Mouse (Mus musculus) cerebellum, adult 2 months (tissue): ENCODE data around the gene Zbtb25. TPM values are rescaled to one million over a fixed set of nuclear protein-coding genes. Genes with fewer than 3 reads are reported as not detected.

ENCODE experiments used
- DNase-seq, 2 experiments: peaks; one replicate each; pipeline ENCODE4 v3.0.0; 2021
- H3K27ac ChIP-seq: fragments of 200-500 bp; 2 replicates; pipeline ENCODE4 v1.5.1; 2012; ENCODE audit warnings: low read length, control low read depth, inconsistent platforms; ENCODE audit not compliant: insufficient read depth
- H3K27me3 ChIP-seq: fragments of 200-500 bp; 2 replicates; pipeline ENCODE4 v1.6.1; 2012; ENCODE audit warnings: inconsistent platforms, mild to moderate bottlenecking, low read length, moderate library complexity; ENCODE audit not compliant: control insufficient read depth, insufficient read depth
- H3K4me1 ChIP-seq: fragments of 200-500 bp; 2 replicates; pipeline ENCODE4 v1.6.1; 2011; ENCODE audit warnings: low read length; ENCODE audit not compliant: control insufficient read depth, insufficient read depth
- H3K4me3 ChIP-seq: fragments of 200-500 bp; replicated peaks from 2 replicates; pipeline ENCODE3; 2011; ENCODE audit warnings: mild to moderate bottlenecking, low read depth, low read length, control low read depth; ENCODE audit not compliant: insufficient read depth
- CTCF ChIP-seq: fragments of 200-500 bp; IDR thresholded peaks from 2 replicates; pipeline ENCODE4 v1.5.1; 2011; ENCODE audit warnings: low read depth, mild to moderate bottlenecking, control low read depth, low read length, moderate library complexity, borderline replicate concordance; ENCODE audit not compliant: insufficient read depth
- POLR2A ChIP-seq: fragments of 200-500 bp; IDR thresholded peaks from 2 replicates; pipeline ENCODE4 v1.6.1; 2011; ENCODE audit warnings: low read length, control low read depth, borderline replicate concordance; ENCODE audit not compliant: insufficient read depth
- WGBS: fragments of 180-500 bp; shearing (Covaris S2); methylation state at CpG from one replicate; pipeline ENCODE4 v1.1.7; 2018; 5-methylcytosine and 5-hydroxymethylcytosine counted together
- polyA plus RNA-seq: library from polyadenylated mRNA; depleted of rRNA; stranded (reverse); fragments of >200 nt; gene quantifications from 2 replicates; pipeline ENCODE4 v1.2.3, GENCODE M21; 2012

Gene Zbtb25
- polyA plus RNA-seq, 1 experiment, result 16.7 TPM

DNA sequence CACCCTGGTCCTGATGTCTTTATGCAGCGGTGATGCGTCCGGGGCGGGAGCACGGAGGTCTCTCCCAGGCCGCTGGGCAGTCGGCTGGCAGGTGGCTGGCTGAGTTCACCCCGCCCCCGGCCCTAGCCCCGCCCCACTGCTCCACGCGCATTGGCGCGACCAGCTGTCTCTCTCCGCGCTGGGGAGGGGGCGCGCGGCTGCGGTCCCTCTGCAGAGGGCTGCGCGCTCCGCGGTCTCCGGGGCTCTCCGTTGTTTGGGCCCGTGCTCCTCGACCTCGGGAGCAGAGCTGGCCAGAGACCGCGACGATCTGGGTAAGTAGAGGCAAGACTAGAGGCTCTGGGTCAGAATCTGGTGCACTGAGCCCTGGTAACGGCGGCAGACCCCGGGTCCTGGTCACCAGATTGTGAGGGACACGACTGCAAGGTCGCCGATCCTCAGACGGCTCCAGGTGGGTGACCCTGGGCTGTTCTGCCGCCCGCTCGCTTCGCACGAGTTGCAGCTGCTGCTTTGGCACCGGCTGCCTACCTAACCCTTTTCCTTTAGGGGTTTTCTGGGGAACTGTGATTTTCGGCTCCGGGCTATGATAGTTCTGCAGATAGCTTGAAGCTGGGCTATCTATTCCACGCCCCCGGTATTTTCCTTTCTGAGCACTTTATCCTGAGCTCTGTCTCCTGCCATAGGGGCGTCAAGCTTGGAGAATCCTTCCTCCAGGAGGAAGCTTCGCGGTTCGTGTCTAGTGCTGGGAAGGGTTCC is 44.5 kb downstream of the Zbtb25 start, which contains the start of gene Akap5:
TSS of gene Akap5 (plus strand) at position 213 of the 753 bp plus-strand sequence.
- peak; percentile 50 to 57 for DNase-seq
- Histone ChIP-seq H3K4me3 (peak within 1 kb of the TSS; percentile 75), H3K27me3 (no peaks in the 10 kb centered on the region), H3K27ac (no peak within 1 kb of the TSS), H3K4me1 (no peaks in the 10 kb centered on the region)
- no peak for TF ChIP-seq CTCF
- TF ChIP-seq POLR2A, result no peak
- 1% methylated on average over 53 of the region's 53 CpGs for WGBS

DNA sequence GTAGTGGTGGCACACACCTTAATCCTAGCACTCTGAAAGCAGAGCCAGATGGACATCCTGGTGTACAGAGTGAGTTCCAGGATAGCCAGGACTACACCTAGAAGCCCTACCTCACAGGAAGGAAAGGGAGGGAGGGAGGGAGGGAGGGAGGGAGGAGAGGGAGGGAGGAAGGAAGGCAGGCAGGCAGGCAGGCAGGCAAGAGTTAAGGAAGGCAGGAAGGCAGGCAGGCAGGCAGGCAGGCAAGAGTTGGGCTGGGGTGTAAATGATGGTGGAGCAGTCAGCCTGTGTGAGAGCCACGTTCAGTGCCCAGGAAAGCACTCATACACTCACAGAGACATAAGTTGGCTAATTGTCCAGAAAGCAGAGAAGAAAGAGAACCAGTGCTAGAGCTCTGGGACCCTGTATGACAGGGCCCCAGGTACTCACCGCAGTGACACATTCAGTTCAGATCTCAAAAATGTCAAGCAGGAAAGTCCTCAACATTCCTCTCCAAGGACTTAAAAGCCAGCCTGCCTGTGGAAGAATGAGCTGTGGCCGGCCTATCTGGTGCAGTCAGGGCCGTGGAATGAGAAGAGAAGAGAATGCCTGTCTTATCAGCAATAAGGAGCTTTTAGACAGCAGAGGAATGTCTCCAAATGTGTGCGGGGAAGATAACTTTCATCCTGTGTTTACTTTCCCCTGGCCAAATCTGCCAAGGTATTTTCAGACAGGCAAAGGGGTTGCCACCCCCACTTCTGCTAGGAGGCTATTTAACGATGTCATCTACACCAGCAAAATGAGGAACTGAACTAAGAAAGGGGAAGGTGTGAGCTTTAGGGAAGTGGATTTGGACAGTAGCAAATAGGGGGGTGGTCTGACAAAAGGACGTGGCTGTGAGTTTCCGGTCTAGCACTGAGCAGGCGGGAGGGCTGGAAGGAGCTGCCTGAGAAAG is 50.9 kb downstream of the Zbtb25 start:
- no peaks in the 10 kb centered on the region for H3K4me1 ChIP-seq
- 85% methylated on average over 9 of the region's 9 CpGs for WGBS
- no peaks in the 10 kb centered on the region for H3K27me3 ChIP-seq
- no peak for DNase-seq
- no peak overlapping the region for H3K4me3 ChIP-seq
- H3K27ac ChIP-seq, result no peak overlapping the region
- TF ChIP-seq POLR2A (no peak), CTCF (no peak)

DNA sequence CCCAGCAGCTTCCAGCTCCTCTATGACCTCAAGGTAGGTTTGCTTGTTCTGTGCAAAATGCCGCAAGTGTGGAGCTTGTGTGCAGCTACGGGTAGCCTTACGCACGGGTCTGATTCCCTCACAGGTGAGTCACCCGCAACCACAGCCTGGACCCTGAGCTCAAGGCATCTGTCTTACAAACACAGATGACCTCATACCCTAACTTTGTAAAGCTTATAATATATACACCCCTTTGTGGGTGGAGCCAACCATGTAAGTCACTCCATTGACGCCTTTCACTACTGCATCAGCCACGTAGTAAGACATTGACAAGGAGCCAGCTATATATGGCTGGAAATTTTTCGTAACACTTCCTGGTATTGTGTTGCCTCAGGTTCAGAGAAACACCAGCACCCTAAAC is 57.5 kb downstream of the Zbtb25 start:
- Histone ChIP-seq H3K4me3 (no peak overlapping the region), H3K27ac (no peak overlapping the region), H3K27me3 (no peaks in the 10 kb centered on the region), H3K4me1 (no peaks in the 10 kb centered on the region)
- no peak for DNase-seq
- TF ChIP-seq CTCF (no peak), POLR2A (no peak)
- 95% methylated on average over 8 of the region's 8 CpGs for WGBS

DNA sequence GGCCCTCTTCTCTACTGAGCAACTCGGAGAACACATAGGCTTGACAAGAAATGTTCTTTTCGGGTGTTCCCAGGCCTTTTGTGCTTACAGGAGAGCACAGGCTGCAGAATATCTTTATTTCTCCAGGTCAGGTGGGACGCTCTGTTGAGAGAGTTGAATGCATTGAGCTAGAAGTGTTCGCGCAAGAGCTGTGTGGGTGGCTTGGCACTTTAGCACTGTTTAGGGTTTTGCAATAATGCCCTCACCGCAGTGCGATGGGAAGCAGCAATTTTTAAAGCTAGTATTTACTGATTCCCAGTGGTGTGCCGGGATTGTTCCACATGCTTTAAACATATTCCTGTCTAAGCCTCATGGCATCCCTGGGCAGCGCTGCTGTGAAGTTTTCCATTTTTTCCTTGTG is 58.2 kb downstream of the Zbtb25 start:
- no peak for TF ChIP-seq CTCF
- H3K4me3 ChIP-seq, result no peak overlapping the region
- no peak overlapping the region for H3K27ac ChIP-seq
- H3K4me1 ChIP-seq, result no peaks in the 10 kb centered on the region; the same call in 1 of the 2 replicates
- 95% methylated on average over 9 of the region's 9 CpGs for WGBS
- no peaks in the 10 kb centered on the region for H3K27me3 ChIP-seq
- no peak for DNase-seq

DNA sequence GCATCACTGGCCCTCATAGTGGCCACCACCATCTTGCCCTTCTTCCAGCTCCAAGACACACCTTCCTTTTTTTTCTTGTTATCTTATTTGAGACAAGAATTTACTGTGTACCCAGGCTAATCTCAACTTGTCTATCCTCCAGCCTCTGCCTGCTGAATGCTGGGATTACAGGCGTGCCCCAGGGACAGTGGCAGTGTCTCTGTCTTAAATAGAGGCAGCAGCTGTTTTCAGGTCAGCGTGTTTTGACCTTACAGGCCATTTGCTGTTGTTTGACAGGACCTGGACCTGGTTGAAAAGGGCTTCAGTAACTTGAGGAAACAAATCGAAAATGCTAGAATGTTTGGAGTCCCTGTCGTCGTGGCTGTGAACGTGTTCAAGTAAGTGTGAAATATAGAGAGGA is 58.8 kb downstream of the Zbtb25 start:
- H3K27me3 ChIP-seq, result no peaks in the 10 kb centered on the region
- TF ChIP-seq CTCF (no peak), POLR2A (no peak)
- H3K4me3 ChIP-seq, result no peak overlapping the region
- H3K4me1 ChIP-seq, result no peaks in the 10 kb centered on the region; the same call in 1 of the 2 replicates
- 84% methylated on average over 6 of the region's 6 CpGs for WGBS
- no peak overlapping the region for H3K27ac ChIP-seq
- no peak for DNase-seq

DNA sequence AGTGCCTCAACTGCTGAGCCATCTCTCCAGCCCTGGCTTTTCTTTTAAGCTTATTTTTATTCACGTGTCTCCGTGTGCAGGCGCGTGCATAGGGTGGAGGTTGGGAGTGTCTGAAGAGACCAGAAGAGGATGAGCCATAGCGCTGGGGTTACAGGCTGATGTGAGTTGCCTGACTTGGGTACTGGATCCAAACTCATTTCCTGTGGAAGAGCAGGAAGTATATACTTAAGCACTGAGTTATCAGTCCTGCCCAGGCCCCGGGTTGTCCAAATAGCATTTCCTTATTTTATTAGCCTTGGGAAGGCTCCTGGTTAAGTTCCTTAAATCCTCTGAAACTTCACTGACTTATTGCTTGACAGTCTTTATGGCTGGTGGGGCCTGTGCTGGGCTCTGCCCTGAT is 59.4 kb downstream of the Zbtb25 start:
- Histone ChIP-seq H3K4me1 (peaks cover under 1% of the 10 kb centered on the region; the same call in 1 of the 2 replicates), H3K27me3 (no peaks in the 10 kb centered on the region), H3K27ac (no peak overlapping the region), H3K4me3 (no peak overlapping the region)
- 93% methylated on average over 6 of the region's 6 CpGs for WGBS
- TF ChIP-seq POLR2A, result no peak
- no peak for TF ChIP-seq CTCF
- DNase-seq, result no peak

DNA sequence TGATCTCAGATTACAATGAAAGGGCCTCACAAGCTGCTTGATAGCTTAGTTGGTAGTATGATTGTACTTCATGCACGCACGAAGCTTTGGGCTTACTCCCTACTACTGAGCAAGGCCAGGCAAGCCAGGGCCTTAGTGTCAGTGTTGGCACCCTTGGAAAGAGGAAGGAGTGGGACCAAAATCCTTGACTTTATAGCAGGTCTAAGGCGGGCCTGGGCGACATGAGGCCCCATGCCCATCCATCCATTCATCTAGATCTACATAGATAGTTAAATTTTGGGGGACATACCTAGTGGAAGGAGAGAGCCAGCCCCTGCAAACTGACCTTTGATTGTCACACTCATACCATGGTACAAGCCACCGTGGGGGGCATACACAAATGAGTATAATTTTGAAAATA is 61.0 kb downstream of the Zbtb25 start:
- peaks cover 9% of the 10 kb centered on the region for H3K4me1 ChIP-seq
- no peaks in the 10 kb centered on the region for H3K27me3 ChIP-seq
- no peak overlapping the region for H3K27ac ChIP-seq
- TF ChIP-seq POLR2A (no peak), CTCF (no peak)
- WGBS, result 95% methylated on average over 5 of the region's 5 CpGs
- H3K4me3 ChIP-seq, result no peak overlapping the region
- no peak for DNase-seq
